Mouse (Mus musculus) myocyte (in vitro differentiated cells): ENCODE results near the gene Tll2. TPM values are rescaled to one million over a fixed set of nuclear protein-coding genes. Genes with fewer than 3 reads are reported as not detected.

ENCODE experiments used
- H3K27me3 ChIP-seq: one replicate; pipeline ENCODE4 v1.6.1; 2011; ENCODE audit not compliant: control insufficient read depth, insufficient read depth, insufficient read length
- H3K36me3 ChIP-seq: one replicate; pipeline ENCODE4 v1.6.1; 2011; ENCODE audit not compliant: control insufficient read depth, insufficient read depth
- H3K4me2 ChIP-seq: one replicate; pipeline ENCODE4 v1.6.1; 2011; ENCODE audit warnings: low read depth, control low read depth
- H3K4me3 ChIP-seq: one replicate; pipeline ENCODE4 v1.5.1; 2011; ENCODE audit warnings: mild to moderate bottlenecking, control low read depth, moderate library complexity
- H3K79me2 ChIP-seq: one replicate; pipeline ENCODE4 v1.6.1; 2011; ENCODE audit not compliant: control insufficient read depth, insufficient read depth
- H3ac ChIP-seq: one replicate; pipeline ENCODE4 v1.6.1; 2011; ENCODE audit not compliant: control insufficient read depth, insufficient read length
- CEBPB ChIP-seq: IDR thresholded peaks from 2 replicates; pipeline ENCODE4 v1.6.1; 2011; ENCODE audit warnings: mild to moderate bottlenecking, moderate library complexity; ENCODE audit not compliant: poor library complexity, insufficient read depth, severe bottlenecking
- E2F4 ChIP-seq: IDR thresholded peaks from one replicate; pipeline ENCODE4 v1.6.1; 2011; ENCODE audit warnings: mild to moderate bottlenecking, control low read depth, moderate library complexity; ENCODE audit not compliant: insufficient read depth
- MAX ChIP-seq: IDR thresholded peaks from one replicate; pipeline ENCODE4 v1.6.1; 2011; ENCODE audit warnings: low read depth, mild to moderate bottlenecking, control low read depth
- MYOD1 ChIP-seq, 3 experiments: IDR thresholded peaks; one replicate each; pipeline ENCODE4 v1.6.1; 2011; ENCODE audit warnings: control low read depth in 2 of 3, low read depth in 2 of 3, mild to moderate bottlenecking in 2 of 3, moderate library complexity in 1 of 3; ENCODE audit not compliant: insufficient read length in 2 of 3, control insufficient read depth in 1 of 3
- MYOG ChIP-seq, 3 experiments: IDR thresholded peaks; one replicate each; pipeline ENCODE4 v1.6.1; 2011; ENCODE audit warnings: control low read depth in 2 of 3, low read depth in 2 of 3, mild to moderate bottlenecking in 2 of 3; ENCODE audit not compliant: insufficient read length in 2 of 3, control insufficient read depth in 1 of 3, insufficient read depth in 1 of 3
- POLR2A ChIP-seq: IDR thresholded peaks from one replicate; pipeline ENCODE4 v1.6.1; 2011; ENCODE audit warnings: low read depth, mild to moderate bottlenecking, control low read depth, moderate library complexity; ENCODE audit not compliant: insufficient read length
- POLR2AphosphoS2 ChIP-seq: IDR thresholded peaks from one replicate; pipeline ENCODE4 v1.6.1; 2011; ENCODE audit warnings: low read depth, control low read depth; ENCODE audit not compliant: insufficient read length
- REST ChIP-seq: IDR thresholded peaks from one replicate; pipeline ENCODE4 v1.6.1; 2011; ENCODE audit warnings: mild to moderate bottlenecking, control low read depth, moderate library complexity; ENCODE audit not compliant: insufficient read depth, insufficient read length
- SRF ChIP-seq: IDR thresholded peaks from one replicate; pipeline ENCODE4 v1.6.1; 2011; ENCODE audit warnings: low read depth; ENCODE audit not compliant: control insufficient read depth, insufficient read length
- TCF12 ChIP-seq: IDR thresholded peaks from one replicate; pipeline ENCODE4 v1.6.1; 2011; ENCODE audit warnings: mild to moderate bottlenecking, control low read depth; ENCODE audit not compliant: poor library complexity, insufficient read depth, severe bottlenecking
- TCF3 ChIP-seq: IDR thresholded peaks from one replicate; pipeline ENCODE4 v1.6.1; 2011; ENCODE audit warnings: low read depth, control low read depth; ENCODE audit not compliant: insufficient read length
- USF1 ChIP-seq: IDR thresholded peaks from one replicate; pipeline ENCODE4 v1.6.1; 2011; ENCODE audit warnings: low read depth, mild to moderate bottlenecking, control low read depth, moderate library complexity
- polyA plus RNA-seq: library from polyadenylated mRNA; unstranded; fragments of >200 nt; fragmentation: generic; extraction: Trizol; gene quantifications from one replicate; pipeline ENCODE4 v1.2.1, GENCODE M21; 2012; ENCODE audit warnings: missing spikeins

Tll2 gene
- polyA plus RNA-seq, 1 experiment = not detected

GRCm38 (mm10) chr19:41139629-41140028 is 67.0 kb downstream of the Tll2 start:
- H3ac ChIP-seq = no peak overlapping the region
- TF ChIP-seq USF1 (no peak), MAX (no peak), REST (peak; percentile 83)
- no peaks in the 10 kb centered on the region for H3K36me3 ChIP-seq
- H3K4me2 ChIP-seq = no peak overlapping the region
- no peaks in the 10 kb centered on the region for H3K27me3 ChIP-seq
- no peaks in the 10 kb centered on the region for H3K79me2 ChIP-seq
- H3K4me3 ChIP-seq = no peak overlapping the region

- TF ChIP-seq TCF3 (no peak), POLR2A (no peak), TCF12 (no peak), MYOD1 (IDR thresholded peaks at IDR 0.05; ENCODE audit: control insufficient read depth in 1 of 3, insufficient read length in 2 of 3, low read depth in 2 of 3) (no peak), POLR2AphosphoS2 (no peak)
- Histone ChIP-seq H3K27me3 (peaks cover 26% of the 10 kb centered on the region), H3K4me2 (no peak overlapping the region), H3K4me3 (no peak overlapping the region), H3K79me2 (no peaks in the 10 kb centered on the region), H3K36me3 (no peaks in the 10 kb centered on the region), H3ac (no peak overlapping the region)
These were observed 83.6 kb downstream of the Tll2 start for GRCm38 (mm10) chr19:41123009-41123408.

DNA sequence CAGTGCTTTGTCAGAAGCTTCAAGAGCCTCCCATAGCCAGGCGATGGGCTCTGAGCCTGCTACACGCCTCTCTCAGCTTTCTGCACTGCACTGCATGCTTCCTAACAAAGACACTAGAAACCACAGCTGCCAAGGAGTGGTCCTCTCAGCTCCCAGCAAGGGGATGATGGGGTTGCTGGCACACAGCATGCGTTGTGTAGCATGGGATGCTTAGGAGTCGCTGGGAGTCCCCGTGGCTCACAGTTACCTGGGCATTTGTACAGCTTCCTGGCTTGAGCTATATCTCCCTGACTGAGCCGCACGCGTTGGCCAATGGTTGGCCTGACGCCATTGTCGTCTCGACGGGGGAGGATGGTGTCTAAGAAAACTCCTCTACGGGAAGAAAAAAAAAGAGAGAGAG is 86.7 kb downstream of the Tll2 start:
- no peak overlapping the region for H3ac ChIP-seq
- H3K4me2 ChIP-seq = no peak overlapping the region
- no peak overlapping the region for H3K4me3 ChIP-seq
- H3K27me3 ChIP-seq = peaks cover 45% of the 10 kb centered on the region
- TF ChIP-seq REST (no peak), CEBPB (no peak), POLR2AphosphoS2 (no peak), TCF3 (no peak)
- no peaks in the 10 kb centered on the region for H3K36me3 ChIP-seq
- no peaks in the 10 kb centered on the region for H3K79me2 ChIP-seq

GRCm38 (mm10) chr19:41118346-41118745 is 88.3 kb downstream of the Tll2 start:
- H3K4me3 ChIP-seq = no peak overlapping the region
- no peak overlapping the region for H3K4me2 ChIP-seq
- H3ac ChIP-seq = no peak overlapping the region
- no peaks in the 10 kb centered on the region for H3K36me3 ChIP-seq
- no peaks in the 10 kb centered on the region for H3K79me2 ChIP-seq
- H3K27me3 ChIP-seq = peaks cover 58% of the 10 kb centered on the region
- TF ChIP-seq CEBPB = no peak
- no peak for TF ChIP-seq MAX
- TF ChIP-seq POLR2A = no peak
- no peak for TF ChIP-seq POLR2AphosphoS2
- TF ChIP-seq REST = no peak
- TF ChIP-seq MYOD1 (IDR thresholded peaks at IDR 0.05; ENCODE audit: control insufficient read depth in 1 of 3, insufficient read length in 2 of 3, low read depth in 2 of 3) = no peak
- TF ChIP-seq SRF = no peak
- TF ChIP-seq E2F4 = no peak
- TF ChIP-seq USF1 = no peak
- no peak for TF ChIP-seq TCF3
- no peak for TF ChIP-seq TCF12
- TF ChIP-seq MYOG (IDR thresholded peaks at IDR 0.05; ENCODE audit: control insufficient read depth in 1 of 3, insufficient read depth in 1 of 3, insufficient read length in 2 of 3, low read depth in 2 of 3) = no peak

- no peak overlapping the region for H3K4me3 ChIP-seq
- no peak overlapping the region for H3ac ChIP-seq
- no peak overlapping the region for H3K4me2 ChIP-seq
- TF ChIP-seq TCF12 (no peak), POLR2AphosphoS2 (no peak), TCF3 (no peak), CEBPB (no peak), USF1 (no peak), E2F4 (no peak), SRF (no peak), MAX (no peak), MYOD1 (IDR thresholded peaks at IDR 0.05; ENCODE audit: control insufficient read depth in 1 of 3, insufficient read length in 2 of 3, low read depth in 2 of 3) (no peak), POLR2A (no peak), REST (no peak), MYOG (IDR thresholded peaks at IDR 0.05; ENCODE audit: control insufficient read depth in 1 of 3, insufficient read depth in 1 of 3, insufficient read length in 2 of 3, low read depth in 2 of 3) (no peak)
- H3K27me3 ChIP-seq = peaks cover 63% of the 10 kb centered on the region
- no peaks in the 10 kb centered on the region for H3K79me2 ChIP-seq
- H3K36me3 ChIP-seq = no peaks in the 10 kb centered on the region
These were observed 89.3 kb downstream of the Tll2 start for GRCm38 (mm10) chr19:41117334-41117733.
